Mouse (Mus musculus): ENCODE results near the gene Pde11a. TPM values are rescaled to one million over a fixed set of nuclear protein-coding genes. Genes with fewer than 3 reads are reported as not detected.

Pde11a gene
- polyA plus RNA-seq, 1 experiment, result 1.4 TPM

- no peak overlapping the region for H3K4me3 ChIP-seq (ENCODE audit: insufficient read depth, low read length)
- no peaks in the 10 kb centered on the region; the same call in 1 of the 2 replicates for H3K4me1 ChIP-seq (ENCODE audit: control insufficient read depth, insufficient read depth, low read length)
- TF ChIP-seq POLR2A (IDR thresholded peaks at IDR 0.05; ENCODE audit: extremely low read depth, insufficient read depth, low read length), result no peak
- TF ChIP-seq CTCF (IDR thresholded peaks at IDR 0.05; ENCODE audit: extremely low read depth, insufficient read depth, low read length), result peak; percentile 85
- no peak overlapping the region for H3K27ac ChIP-seq (ENCODE audit: insufficient read depth, low read length)
Observed at GRCm38 (mm10) chr2:76367188-76367922, 28.8 kb upstream of the Pde11a start.

- Histone ChIP-seq H3K4me1 (ENCODE audit: control insufficient read depth, insufficient read depth, low read length) (no peaks in the 10 kb centered on the region), H3K27ac (ENCODE audit: insufficient read depth, low read length) (no peak overlapping the region), H3K4me3 (ENCODE audit: insufficient read depth, low read length) (no peak overlapping the region)
- TF ChIP-seq CTCF (IDR thresholded peaks at IDR 0.05; ENCODE audit: extremely low read depth, insufficient read depth, low read length) (no peak), POLR2A (IDR thresholded peaks at IDR 0.05; ENCODE audit: extremely low read depth, insufficient read depth, low read length) (no peak)
Observed at GRCm38 (mm10) chr2:76365811-76366210, 27.2 kb upstream of the Pde11a start.

- Histone ChIP-seq H3K27ac (ENCODE audit: insufficient read depth, low read length) (no peak overlapping the region), H3K4me1 (ENCODE audit: control insufficient read depth, insufficient read depth, low read length) (no peaks in the 10 kb centered on the region), H3K4me3 (ENCODE audit: insufficient read depth, low read length) (no peak overlapping the region)
- TF ChIP-seq POLR2A (IDR thresholded peaks at IDR 0.05; ENCODE audit: extremely low read depth, insufficient read depth, low read length), result no peak
- TF ChIP-seq CTCF (IDR thresholded peaks at IDR 0.05; ENCODE audit: extremely low read depth, insufficient read depth, low read length), result peak; percentile 45; the same call in 1 of the 2 replicates
Observed at GRCm38 (mm10) chr2:76362111-76362510, 23.5 kb upstream of the Pde11a start.

- no peak within 1 kb of the TSS for H3K4me3 ChIP-seq (ENCODE audit: insufficient read depth, low read length)
- TF ChIP-seq POLR2A (IDR thresholded peaks at IDR 0.05; ENCODE audit: extremely low read depth, insufficient read depth, low read length) (no peak), CTCF (IDR thresholded peaks at IDR 0.05; ENCODE audit: extremely low read depth, insufficient read depth, low read length) (no peak)
- no peak within 1 kb of the TSS for H3K27ac ChIP-seq (ENCODE audit: insufficient read depth, low read length)
- no peaks in the 10 kb centered on the region for H3K4me1 ChIP-seq (ENCODE audit: control insufficient read depth, insufficient read depth, low read length)
Observed at GRCm38 (mm10) chr2:76360226-76360625, 21.7 kb upstream of the Pde11a start, which contains the start of gene Cyct. Cyct (minus strand) TSS chr2:76360450.

- H3K4me1 ChIP-seq (ENCODE audit: control insufficient read depth, insufficient read depth, low read length), result no peaks in the 10 kb centered on the region
- no peak overlapping the region for H3K27ac ChIP-seq (ENCODE audit: insufficient read depth, low read length)
- no peak for TF ChIP-seq POLR2A (IDR thresholded peaks at IDR 0.05; ENCODE audit: extremely low read depth, insufficient read depth, low read length)
- no peak for TF ChIP-seq CTCF (IDR thresholded peaks at IDR 0.05; ENCODE audit: extremely low read depth, insufficient read depth, low read length)
- H3K4me3 ChIP-seq (ENCODE audit: insufficient read depth, low read length), result no peak overlapping the region
Observed at GRCm38 (mm10) chr2:76347839-76348238, 9.3 kb upstream of the Pde11a start.

- TF ChIP-seq CTCF (IDR thresholded peaks at IDR 0.05; ENCODE audit: extremely low read depth, insufficient read depth, low read length) (no peak), POLR2A (IDR thresholded peaks at IDR 0.05; ENCODE audit: extremely low read depth, insufficient read depth, low read length) (no peak)
- H3K27ac ChIP-seq (ENCODE audit: insufficient read depth, low read length), result no peak overlapping the region
- H3K4me1 ChIP-seq (ENCODE audit: control insufficient read depth, insufficient read depth, low read length), result no peaks in the 10 kb centered on the region
- H3K4me3 ChIP-seq (ENCODE audit: insufficient read depth, low read length), result no peak overlapping the region
Observed at GRCm38 (mm10) chr2:76342146-76342545, 3.6 kb upstream of the Pde11a start.

GRCm38 (mm10) chr2:76334596-76334995 is 4.0 kb downstream of the Pde11a start:
- TF ChIP-seq CTCF (IDR thresholded peaks at IDR 0.05; ENCODE audit: extremely low read depth, insufficient read depth, low read length) (no peak), POLR2A (IDR thresholded peaks at IDR 0.05; ENCODE audit: extremely low read depth, insufficient read depth, low read length) (no peak)
- Histone ChIP-seq H3K4me1 (ENCODE audit: control insufficient read depth, insufficient read depth, low read length) (no peaks in the 10 kb centered on the region), H3K4me3 (ENCODE audit: insufficient read depth, low read length) (no peak overlapping the region), H3K27ac (ENCODE audit: insufficient read depth, low read length) (no peak overlapping the region)

GRCm38 (mm10) chr2:76332161-76332805 is 6.3 kb downstream of the Pde11a start:
- H3K4me1 ChIP-seq (ENCODE audit: control insufficient read depth, insufficient read depth, low read length), result no peaks in the 10 kb centered on the region
- H3K27ac ChIP-seq (ENCODE audit: insufficient read depth, low read length), result no peak overlapping the region
- TF ChIP-seq POLR2A (IDR thresholded peaks at IDR 0.05; ENCODE audit: extremely low read depth, insufficient read depth, low read length) (no peak), CTCF (IDR thresholded peaks at IDR 0.05; ENCODE audit: extremely low read depth, insufficient read depth, low read length) (no peak)
- no peak overlapping the region for H3K4me3 ChIP-seq (ENCODE audit: insufficient read depth, low read length)

- Histone ChIP-seq H3K4me3 (ENCODE audit: insufficient read depth, low read length) (no peak overlapping the region), H3K27ac (ENCODE audit: insufficient read depth, low read length) (no peak overlapping the region), H3K4me1 (ENCODE audit: control insufficient read depth, insufficient read depth, low read length) (no peaks in the 10 kb centered on the region)
- TF ChIP-seq POLR2A (IDR thresholded peaks at IDR 0.05; ENCODE audit: extremely low read depth, insufficient read depth, low read length) (no peak), CTCF (IDR thresholded peaks at IDR 0.05; ENCODE audit: extremely low read depth, insufficient read depth, low read length) (no peak)
Observed at GRCm38 (mm10) chr2:76330081-76330480, 8.5 kb downstream of the Pde11a start.

- H3K27ac ChIP-seq (ENCODE audit: insufficient read depth, low read length), result no peak overlapping the region
- no peaks in the 10 kb centered on the region for H3K4me1 ChIP-seq (ENCODE audit: control insufficient read depth, insufficient read depth, low read length)
- no peak for TF ChIP-seq CTCF (IDR thresholded peaks at IDR 0.05; ENCODE audit: extremely low read depth, insufficient read depth, low read length)
- no peak for TF ChIP-seq POLR2A (IDR thresholded peaks at IDR 0.05; ENCODE audit: extremely low read depth, insufficient read depth, low read length)
- no peak overlapping the region for H3K4me3 ChIP-seq (ENCODE audit: insufficient read depth, low read length)
Observed at GRCm38 (mm10) chr2:76326161-76326560, 12.4 kb downstream of the Pde11a start.

Measured in cortical plate, adult 2 months (tissue).